10 mouse cellular contexts compared by ENCODE assay signal in genomic region chr9:57220356-57220755, GRCm38 (mm10). TPM values are rescaled to one million over a fixed set of nuclear protein-coding genes. Genes with fewer than 3 reads are reported as not detected.
DNase-seq lines count a peak whose midpoint lies in the region; ATAC-seq lines count a peak whose summit lies in the region.
"Had no signal": no experiment of that assay in that cellular context is flagged by ENCODE, and none has a peak within 500 bp of the region (broad histone marks: within the 10 kb centered on the region; RNA-seq: fewer than 3 reads in every experiment).

No protein-coding gene starts in this region.

- ATAC-seq in hindbrain, embryonic 11.5 days (ENCODE audit: low FRiP score), result no peak
- ATAC-seq in hindbrain, embryonic 12.5 days (ENCODE audit: low FRiP score), result no peak
- ATAC-seq in erythroblast, adult 5-6 weeks (replicated peaks; ENCODE audit: low FRiP score, poor library complexity, severe bottlenecking), result peak; percentile 84

- H3K27ac ChIP-seq in hindbrain, embryonic 11.5 days (ENCODE audit: low read depth, low read length), result no peak overlapping the region
- no peak overlapping the region for H3K27ac ChIP-seq in hindbrain, embryonic 12.5 days
- H3K27ac ChIP-seq: embryonic facial prominence, embryonic 13.5 days; liver, embryonic 13.5 days had no signal

- H3K4me3 ChIP-seq in hindbrain, embryonic 11.5 days (ENCODE audit: low read depth, low read length), result no peak overlapping the region
- H3K4me3 ChIP-seq in hindbrain, embryonic 12.5 days, result no peak overlapping the region
- H3K4me3 ChIP-seq: embryonic facial prominence, embryonic 13.5 days; liver, embryonic 13.5 days had no signal

- no peak overlapping the region for H3K4me2 ChIP-seq in hindbrain, embryonic 11.5 days (replicated peaks; ENCODE audit: low read depth, low read length)
- H3K4me2 ChIP-seq in hindbrain, embryonic 12.5 days (replicated peaks), result no peak overlapping the region
- H3K4me2 ChIP-seq: embryonic facial prominence, embryonic 13.5 days; liver, embryonic 13.5 days had no signal

- H3K27me3 ChIP-seq in hindbrain, embryonic 11.5 days (ENCODE audit: control insufficient read depth, insufficient read depth, low read length), result no peaks in the 10 kb centered on the region
- H3K27me3 ChIP-seq in hindbrain, embryonic 12.5 days, result no peaks in the 10 kb centered on the region
- H3K27me3 ChIP-seq: embryonic facial prominence, embryonic 13.5 days; liver, embryonic 13.5 days had no signal

- whole genome bisulfite sequencing in hindbrain, embryonic 11.5 days, result 29% methylated on average over 6 of the region's 6 CpGs
- 25% methylated on average over 6 of the region's 6 CpGs for WGBS in hindbrain, embryonic 12.5 days

- no peak overlapping the region for H3K9ac ChIP-seq in hindbrain, embryonic 11.5 days (ENCODE audit: low read depth, low read length)
- no peak overlapping the region for H3K9ac ChIP-seq in hindbrain, embryonic 12.5 days
- H3K9ac ChIP-seq: embryonic facial prominence, embryonic 13.5 days; liver, embryonic 13.5 days had no signal

- H3K4me1 ChIP-seq in hindbrain, embryonic 11.5 days (replicated peaks; ENCODE audit: control insufficient read depth, insufficient read depth, low read length), result no peaks in the 10 kb centered on the region
- H3K4me1 ChIP-seq in hindbrain, embryonic 12.5 days, result no peaks in the 10 kb centered on the region
- H3K4me1 ChIP-seq: embryonic facial prominence, embryonic 13.5 days had no signal

- intact Hi-C loops in left cerebral cortex, postnatal 25 days (cut with DNase I), result loop anchor here (5.0 kb wide), 1 partner anchor 323 kb away; no protein-coding TSS in a partner anchor

- no peaks in the 10 kb centered on the region for H3K36me3 ChIP-seq in hindbrain, embryonic 11.5 days (ENCODE audit: control insufficient read depth, insufficient read depth, low read length)
- no peaks in the 10 kb centered on the region for H3K36me3 ChIP-seq in hindbrain, embryonic 12.5 days
- H3K36me3 ChIP-seq: embryonic facial prominence, embryonic 13.5 days; liver, embryonic 13.5 days had no signal

- DNase-seq in hindbrain, embryonic 11.5 days (ENCODE audit: low spot score), result peak; percentile 64
- DNase-seq in CD4-positive helper T cell, adult 2 months (ENCODE audit: low read depth, low spot score), result peak; percentile 47
- DNase-seq in adipocyte (ENCODE audit: low spot score), result peak; percentile 54
- DNase-seq in left cerebral cortex, postnatal 25 days (ENCODE audit: low spot score in 2 of 2), result peak; percentile 37 to 45
- peak; percentile 47 for DNase-seq in retina, postnatal 7 days (ENCODE audit: low read depth, low spot score)
- DNase-seq in urinary bladder, adult 2 months (ENCODE audit: low spot score), result no peak
- DNase-seq: liver, embryonic 13.5 days had no signal

- no peaks in the 10 kb centered on the region for H3K9me3 ChIP-seq in hindbrain, embryonic 11.5 days (ENCODE audit: control insufficient read depth, low read length)
- H3K9me3 ChIP-seq in hindbrain, embryonic 12.5 days (replicated peaks), result no peaks in the 10 kb centered on the region
- H3K9me3 ChIP-seq: embryonic facial prominence, embryonic 13.5 days; liver, embryonic 13.5 days had no signal

RNA-seq across cellular contexts. Expression of gene Trcg1, which starts 16.0 kb away (rescaled TPM):
- not detected in 2 replicates for polyA plus RNA-seq in hindbrain, embryonic 11.5 days (2014; fragmentation: Nextera tagmentation; extraction: Ambion mirVana)
- not detected in 2 replicates for polyA plus RNA-seq in hindbrain, embryonic 12.5 days (2016; fragmentation: Nextera tagmentation; extraction: Ambion mirVana)
- not detected in 2 replicates for total RNA-seq in erythroblast, adult 5-6 weeks (2015; ENCODE audit: low replicate concordance)
- not detected in 2 replicates for total RNA-seq in erythroblast, adult 5-6 weeks (2017; ENCODE audit: low replicate concordance)
- total RNA-seq in left cerebral cortex, postnatal 25 days (2021), result not detected
- polyA plus RNA-seq in urinary bladder, adult 2 months (2012; rRNA removed), result not detected in 2 replicates
- polyA plus RNA-seq: embryonic facial prominence, embryonic 13.5 days; liver, embryonic 13.5 days had no signal

RNA-seq across cellular contexts. Expression of gene 1700017B05Rik, which starts 42.1 kb away (rescaled TPM):
- polyA plus RNA-seq in hindbrain, embryonic 11.5 days (2014; fragmentation: Nextera tagmentation; extraction: Ambion mirVana), result 6.6 and 7.6 TPM in 2 replicates
- polyA plus RNA-seq in hindbrain, embryonic 12.5 days (2016; fragmentation: Nextera tagmentation; extraction: Ambion mirVana), result 8.1 TPM in 2 replicates
- 24.5 and 32.9 TPM in 2 replicates for total RNA-seq in erythroblast, adult 5-6 weeks (2015; ENCODE audit: low replicate concordance)
- 15.5 and 16.6 TPM in 2 replicates for total RNA-seq in erythroblast, adult 5-6 weeks (2017; ENCODE audit: low replicate concordance)
- total RNA-seq in left cerebral cortex, postnatal 25 days (2021), result 10 to 100 TPM; 15.8 to 16.2 TPM
- polyA plus RNA-seq in urinary bladder, adult 2 months (2012; rRNA removed), result 4.6 and 10.7 TPM in 2 replicates
